Mouse (Mus musculus): Measurements from ENCODE around the gene Atraid.
A peak's percentile ranks its signal among the peaks of the same experiment; 100 is the strongest.
"Not testable (repeated sequence)": the region's sequence is repeated elsewhere in the genome, so short reads cannot be mapped to it uniquely, and the experiment has no call there.

Gene Atraid

GRCm38 (mm10) chr5:31047848-31048762 is at the start of gene Atraid:
Gene Atraid, plus strand, starts transcription at chr5:31048312.
- DNase-seq (ENCODE audit: low spot score in 2 of 2), result peak; percentile 98

- no peak for DNase-seq (ENCODE audit: low spot score in 2 of 2)
Observed at GRCm38 (mm10) chr5:30999324-30999723, 48.8 kb upstream of the Atraid start.

GRCm38 (mm10) chr5:31000122-31000521 is 48.0 kb upstream of the Atraid start:
- DNase-seq (ENCODE audit: low spot score in 2 of 2), result no peak

GRCm38 (mm10) chr5:31000993-31001392 is 47.1 kb upstream of the Atraid start:
- DNase-seq (ENCODE audit: low spot score in 2 of 2), result no peak

GRCm38 (mm10) chr5:31001560-31001959 is 46.6 kb upstream of the Atraid start:
- no peak for DNase-seq (ENCODE audit: low spot score in 2 of 2)

GRCm38 (mm10) chr5:31004184-31004583 is 43.9 kb upstream of the Atraid start:
- DNase-seq (ENCODE audit: low spot score in 2 of 2), result peak; percentile 91 to 93

GRCm38 (mm10) chr5:31012737-31013136 is 35.4 kb upstream of the Atraid start:
- DNase-seq (ENCODE audit: low spot score in 2 of 2), result no peak

- no peak for DNase-seq (ENCODE audit: low spot score in 2 of 2)
Observed at GRCm38 (mm10) chr5:31015913-31016312, 32.2 kb upstream of the Atraid start.

GRCm38 (mm10) chr5:31021790-31022189 is 26.3 kb upstream of the Atraid start:
- DNase-seq (ENCODE audit: low spot score in 2 of 2), result not testable (repeated sequence)

- no peak for DNase-seq (ENCODE audit: low spot score in 2 of 2)
Observed at GRCm38 (mm10) chr5:31022690-31023089, 25.4 kb upstream of the Atraid start.

GRCm38 (mm10) chr5:31023254-31023653 is 24.9 kb upstream of the Atraid start:
- no peak for DNase-seq (ENCODE audit: low spot score in 2 of 2)

- DNase-seq (ENCODE audit: low spot score in 2 of 2), result no peak
Observed at GRCm38 (mm10) chr5:31024641-31025040, 23.5 kb upstream of the Atraid start.

- no peak for DNase-seq (ENCODE audit: low spot score in 2 of 2)
Observed at GRCm38 (mm10) chr5:31030926-31031325, 17.2 kb upstream of the Atraid start.

- no peak for DNase-seq (ENCODE audit: low spot score in 2 of 2)
Observed at GRCm38 (mm10) chr5:31031508-31031907, 16.6 kb upstream of the Atraid start.

GRCm38 (mm10) chr5:31034669-31035068 is 13.4 kb upstream of the Atraid start:
- DNase-seq (ENCODE audit: low spot score in 2 of 2), result no peak

- DNase-seq (ENCODE audit: low spot score in 2 of 2), result not testable (repeated sequence)
Observed at GRCm38 (mm10) chr5:31036556-31036955, 11.6 kb upstream of the Atraid start.

GRCm38 (mm10) chr5:31038171-31038845 is 9.8 kb upstream of the Atraid start:
- DNase-seq (ENCODE audit: low spot score in 2 of 2), result no peak

GRCm38 (mm10) chr5:31046416-31046815 is 1.7 kb upstream of the Atraid start:
- no peak for DNase-seq (ENCODE audit: low spot score in 2 of 2)

GRCm38 (mm10) chr5:31047074-31047473 is 1.0 kb upstream of the Atraid start:
- DNase-seq (ENCODE audit: low spot score in 2 of 2), result no peak

GRCm38 (mm10) chr5:31048763-31049641 is 890 bp downstream of the Atraid start, which contains the start of gene Slc5a6:
Gene Slc5a6, minus strand, starts transcription at chr5:31048924.
- peak; percentile 59 to 64 for DNase-seq (ENCODE audit: low spot score in 2 of 2)

GRCm38 (mm10) chr5:31050427-31050826 is 2.3 kb downstream of the Atraid start:
- DNase-seq (ENCODE audit: low spot score in 2 of 2), result no peak

- DNase-seq (ENCODE audit: low spot score in 2 of 2), result not testable (repeated sequence)
Observed at GRCm38 (mm10) chr5:31053728-31054127, 5.6 kb downstream of the Atraid start.
